In the genomic region with DNA sequence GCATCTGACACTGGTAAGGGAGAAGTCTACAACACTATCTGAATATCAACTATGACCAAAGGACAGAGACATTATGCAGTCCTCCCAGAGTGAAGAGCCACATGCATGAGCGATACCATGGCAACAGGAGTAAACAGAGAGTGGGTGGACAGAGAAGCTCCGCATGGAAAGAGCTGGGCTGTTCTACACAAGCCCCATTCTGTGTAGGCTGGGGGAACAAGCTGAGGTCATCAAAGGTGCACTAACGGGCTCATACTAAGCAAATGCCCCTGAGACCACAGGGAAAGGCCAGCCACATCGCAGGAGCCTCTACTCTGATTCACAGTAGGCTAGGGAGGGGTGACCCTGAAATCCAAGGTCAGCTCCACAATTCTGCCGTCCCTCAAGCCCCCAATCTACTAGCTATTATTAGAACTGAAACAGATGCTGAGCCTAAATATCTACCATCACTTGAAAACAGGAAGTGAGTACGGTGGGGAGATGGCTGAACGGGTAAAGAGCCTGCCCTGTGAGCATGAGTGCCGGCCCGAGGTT, we compare ENCODE assay signal across 12 mouse cellular contexts. TPM values are rescaled to one million over a fixed set of nuclear protein-coding genes. Genes with fewer than 3 reads are reported as not detected.
DNase-seq lines count a peak whose midpoint lies in the region; ATAC-seq lines count a peak whose summit lies in the region.
"Had no signal": no experiment of that assay in that cellular context is flagged by ENCODE, and none has a peak within 500 bp of the region (broad histone marks: within the 10 kb centered on the region; RNA-seq: fewer than 3 reads in every experiment).

No protein-coding gene starts in this region.

- no peaks in the 10 kb centered on the region for H3K4me1 ChIP-seq in embryonic facial prominence, embryonic 14.5 days (ENCODE audit: control insufficient read depth, insufficient read depth, low read length)
- peaks cover 9% of the 10 kb centered on the region for H3K4me1 ChIP-seq in embryonic facial prominence, embryonic 10.5 days
- H3K4me1 ChIP-seq in intestine, embryonic 15.5 days (replicated peaks), result 0 out of 2 replicates have a peak, but pooled peaks cover 2% of the 10 kb centered on the region
- H3K4me1 ChIP-seq in intestine, embryonic 16.5 days (ENCODE audit: control insufficient read depth, insufficient read depth, low read length), result no peaks in the 10 kb centered on the region
- H3K4me1 ChIP-seq: forebrain, embryonic 15.5 days had no signal

- H3K9ac ChIP-seq in embryonic facial prominence, embryonic 14.5 days (ENCODE audit: low read depth, low read length), result no peak overlapping the region
- H3K9ac ChIP-seq in intestine, embryonic 15.5 days, result no peak overlapping the region
- no peak overlapping the region for H3K9ac ChIP-seq in intestine, embryonic 16.5 days (ENCODE audit: low read depth, low read length)
- H3K9ac ChIP-seq: forebrain, embryonic 15.5 days; hindbrain, embryonic 15.5 days; midbrain, embryonic 12.5 days had no signal

- peaks cover 77% of the 10 kb centered on the region for H3K36me3 ChIP-seq in embryonic facial prominence, embryonic 14.5 days (ENCODE audit: control insufficient read depth, insufficient read depth, low read length)
- peaks cover 96% of the 10 kb centered on the region for H3K36me3 ChIP-seq in embryonic facial prominence, embryonic 10.5 days (replicated peaks)
- H3K36me3 ChIP-seq in intestine, embryonic 15.5 days, result peaks cover 7% of the 10 kb centered on the region; the same call in 1 of the 2 replicates
- peaks cover 10% of the 10 kb centered on the region for H3K36me3 ChIP-seq in intestine, embryonic 16.5 days (ENCODE audit: control insufficient read depth, insufficient read depth, low read length)

- no peak for DNase-seq in embryonic facial prominence, embryonic 14.5 days (ENCODE audit: low spot score)
- no peak for DNase-seq in embryonic facial prominence, embryonic 10.5 days (ENCODE audit: low spot score)
- peak; percentile 85 for DNase-seq in A20 (ENCODE audit: low read depth, low spot score)
- DNase-seq in adrenal gland, postnatal 4 days (ENCODE audit: low spot score in 2 of 2), result no peak
- DNase-seq in testis, postnatal 10 days (ENCODE audit: low spot score), result no peak

- no peak overlapping the region for H3K4me2 ChIP-seq in embryonic facial prominence, embryonic 14.5 days (ENCODE audit: low read depth, low read length)
- no peak overlapping the region for H3K4me2 ChIP-seq in intestine, embryonic 15.5 days (replicated peaks)
- no peak overlapping the region for H3K4me2 ChIP-seq in intestine, embryonic 16.5 days (ENCODE audit: low read depth, low read length)
- H3K4me2 ChIP-seq: forebrain, embryonic 15.5 days; hindbrain, embryonic 15.5 days; midbrain, embryonic 12.5 days had no signal

- no peak overlapping the region for H3K4me3 ChIP-seq in embryonic facial prominence, embryonic 14.5 days (ENCODE audit: low read depth, low read length)
- no peak overlapping the region for H3K4me3 ChIP-seq in embryonic facial prominence, embryonic 10.5 days
- H3K4me3 ChIP-seq in intestine, embryonic 15.5 days (replicated peaks), result no peak overlapping the region
- no peak overlapping the region for H3K4me3 ChIP-seq in intestine, embryonic 16.5 days (ENCODE audit: low read length)
- H3K4me3 ChIP-seq: forebrain, embryonic 15.5 days; hindbrain, embryonic 15.5 days; midbrain, embryonic 12.5 days had no signal

- H3K27ac ChIP-seq in embryonic facial prominence, embryonic 14.5 days (replicated peaks; ENCODE audit: low read depth, low read length), result no peak overlapping the region
- H3K27ac ChIP-seq in embryonic facial prominence, embryonic 10.5 days (replicated peaks), result no peak overlapping the region
- H3K27ac ChIP-seq in intestine, embryonic 15.5 days, result no peak overlapping the region
- H3K27ac ChIP-seq in intestine, embryonic 16.5 days (ENCODE audit: low read length), result no peak overlapping the region
- H3K27ac ChIP-seq: forebrain, embryonic 15.5 days; hindbrain, embryonic 15.5 days; midbrain, embryonic 12.5 days had no signal

- WGBS in embryonic facial prominence, embryonic 14.5 days, result 64% methylated on average over 9 of the region's 9 CpGs
- WGBS in embryonic facial prominence, embryonic 10.5 days, result 66% methylated on average over 9 of the region's 9 CpGs
- 56% methylated on average over 9 of the region's 9 CpGs for WGBS in intestine, embryonic 15.5 days
- WGBS in intestine, embryonic 16.5 days, result 55% methylated on average over 9 of the region's 9 CpGs

- H3K9me3 ChIP-seq in embryonic facial prominence, embryonic 14.5 days (ENCODE audit: control insufficient read depth, low read length), result no peaks in the 10 kb centered on the region
- H3K9me3 ChIP-seq in embryonic facial prominence, embryonic 10.5 days, result no peaks in the 10 kb centered on the region
- no peaks in the 10 kb centered on the region for H3K9me3 ChIP-seq in intestine, embryonic 15.5 days
- H3K9me3 ChIP-seq in intestine, embryonic 16.5 days (ENCODE audit: control insufficient read depth, low read length), result no peaks in the 10 kb centered on the region
- H3K9me3 ChIP-seq: forebrain, embryonic 15.5 days; hindbrain, embryonic 15.5 days; midbrain, embryonic 12.5 days had no signal

- 0 out of 2 replicates have a peak, but pooled peaks have one; percentile 35 for ATAC-seq in embryonic facial prominence, embryonic 14.5 days (ENCODE audit: low read depth)
- ATAC-seq in intestine, embryonic 15.5 days, result 0 out of 2 replicates have a peak, but pooled peaks have one; percentile 31
- no peak for ATAC-seq in intestine, embryonic 16.5 days
- ATAC-seq in common myeloid progenitor, adult 5-6 weeks (replicated peaks; ENCODE audit: low read depth, poor library complexity, severe bottlenecking), result peak; percentile 50
- ATAC-seq: forebrain, embryonic 15.5 days had no signal

- no peaks in the 10 kb centered on the region for H3K27me3 ChIP-seq in embryonic facial prominence, embryonic 14.5 days (replicated peaks; ENCODE audit: control insufficient read depth, insufficient read depth, low read length)
- H3K27me3 ChIP-seq in embryonic facial prominence, embryonic 10.5 days (replicated peaks; ENCODE audit: low read depth, poor library complexity, severe bottlenecking), result no peaks in the 10 kb centered on the region
- H3K27me3 ChIP-seq in intestine, embryonic 15.5 days (replicated peaks), result no peaks in the 10 kb centered on the region
- no peaks in the 10 kb centered on the region for H3K27me3 ChIP-seq in intestine, embryonic 16.5 days (replicated peaks; ENCODE audit: control insufficient read depth, insufficient read depth, low read length)
- H3K27me3 ChIP-seq: forebrain, embryonic 15.5 days; hindbrain, embryonic 15.5 days; midbrain, embryonic 12.5 days had no signal

RNA-seq across cellular contexts. Expression of a gene that starts 8.7 kb away (rescaled TPM):
- polyA plus RNA-seq in embryonic facial prominence, embryonic 14.5 days (2014; fragmentation: Nextera tagmentation; extraction: Ambion mirVana), result 8.6 and 10.2 TPM in 2 replicates
- polyA plus RNA-seq in embryonic facial prominence, embryonic 10.5 days (2016; fragmentation: Nextera tagmentation; extraction: Ambion mirVana), result 11.9 and 13.2 TPM in 2 replicates
- 7.1 and 8.4 TPM in 2 replicates for polyA plus RNA-seq in intestine, embryonic 15.5 days (2015; fragmentation: Nextera tagmentation; extraction: Ambion mirVana)
- 7.2 and 7.5 TPM in 2 replicates for polyA plus RNA-seq in intestine, embryonic 16.5 days (2015; fragmentation: Nextera tagmentation; extraction: Ambion mirVana)
- 14.9 and 25.1 TPM in 2 replicates for total RNA-seq in common myeloid progenitor, adult 5-6 weeks (2017)
- total RNA-seq in adrenal gland, postnatal 4 days (2021), result 10 to 100 TPM; 23.9 to 24.7 TPM

RNA-seq across cellular contexts. Expression of a gene that starts 18.0 kb away (rescaled TPM):
- not detected in 2 replicates for polyA plus RNA-seq in embryonic facial prominence, embryonic 14.5 days (2014; fragmentation: Nextera tagmentation; extraction: Ambion mirVana)
- 0.12 TPM in 1 of 2 replicates, not detected in the other for polyA plus RNA-seq in embryonic facial prominence, embryonic 10.5 days (2016; fragmentation: Nextera tagmentation; extraction: Ambion mirVana)
- polyA plus RNA-seq in intestine, embryonic 15.5 days (2015; fragmentation: Nextera tagmentation; extraction: Ambion mirVana), result not detected in 2 replicates
- polyA plus RNA-seq in intestine, embryonic 16.5 days (2015; fragmentation: Nextera tagmentation; extraction: Ambion mirVana), result not detected in 2 replicates
- total RNA-seq in common myeloid progenitor, adult 5-6 weeks (2017), result not detected in 2 replicates
- total RNA-seq in adrenal gland, postnatal 4 days (2021), result not detected
- polyA plus RNA-seq: forebrain, embryonic 15.5 days; hindbrain, embryonic 15.5 days; limb, embryonic 11.5 days; midbrain, embryonic 12.5 days had no signal

RNA-seq across cellular contexts. Expression of a gene that starts 24.1 kb away (rescaled TPM):
- polyA plus RNA-seq in embryonic facial prominence, embryonic 14.5 days (2014; fragmentation: Nextera tagmentation; extraction: Ambion mirVana), result 9.6 and 10.7 TPM in 2 replicates
- polyA plus RNA-seq in embryonic facial prominence, embryonic 10.5 days (2016; fragmentation: Nextera tagmentation; extraction: Ambion mirVana), result 18.9 and 19.2 TPM in 2 replicates
- polyA plus RNA-seq in intestine, embryonic 15.5 days (2015; fragmentation: Nextera tagmentation; extraction: Ambion mirVana), result 11.0 and 11.3 TPM in 2 replicates
- polyA plus RNA-seq in intestine, embryonic 16.5 days (2015; fragmentation: Nextera tagmentation; extraction: Ambion mirVana), result 11.4 and 11.9 TPM in 2 replicates
- 5.4 and 5.9 TPM in 2 replicates for total RNA-seq in common myeloid progenitor, adult 5-6 weeks (2017)
- 1 to 10 TPM; 8.8 to 9.8 TPM for total RNA-seq in adrenal gland, postnatal 4 days (2021)

RNA-seq across cellular contexts. Expression of a gene that starts 39.0 kb away (rescaled TPM):
- 2.4 TPM in 2 replicates for polyA plus RNA-seq in embryonic facial prominence, embryonic 14.5 days (2014; fragmentation: Nextera tagmentation; extraction: Ambion mirVana)
- polyA plus RNA-seq in embryonic facial prominence, embryonic 10.5 days (2016; fragmentation: Nextera tagmentation; extraction: Ambion mirVana), result 1.8 and 1.9 TPM in 2 replicates
- polyA plus RNA-seq in intestine, embryonic 15.5 days (2015; fragmentation: Nextera tagmentation; extraction: Ambion mirVana), result 1.7 and 1.8 TPM in 2 replicates
- 1.8 TPM in 2 replicates for polyA plus RNA-seq in intestine, embryonic 16.5 days (2015; fragmentation: Nextera tagmentation; extraction: Ambion mirVana)
- 2.2 and 4.6 TPM in 2 replicates for total RNA-seq in common myeloid progenitor, adult 5-6 weeks (2017)
- total RNA-seq in adrenal gland, postnatal 4 days (2021), result 10 to 100 TPM; 15.4 to 16.8 TPM
